Mouse (Mus musculus) spleen, adult 2 months (tissue): ENCODE results near the gene Fam221b.

Source experiments
- CTCF ChIP-seq: fragments of 200-500 bp; IDR thresholded peaks from 2 replicates; pipeline ENCODE4 v1.5.1; 2011; ENCODE audit warnings: mild to moderate bottlenecking, inconsistent platforms; ENCODE audit not compliant: insufficient read depth, insufficient read length, insufficient replicate concordance; ENCODE audit errors: extremely low read depth
- POLR2A ChIP-seq: fragments of 200-500 bp; IDR thresholded peaks from 2 replicates; pipeline ENCODE4 v1.6.1; 2011; ENCODE audit warnings: low read depth, low read length, inconsistent platforms

GRCm38 (mm10) chr4:43657146-43657545 lies 11.8 kb downstream of the Fam221b start:
- no peak for TF ChIP-seq CTCF
- no peak for TF ChIP-seq POLR2A
